8 mouse cellular contexts compared by ENCODE assay signal in genomic region chr7:38073782-38074181, GRCm38 (mm10). TPM values are rescaled to one million over a fixed set of nuclear protein-coding genes. Genes with fewer than 3 reads are reported as not detected.
A peak's percentile ranks its signal among the peaks of the same experiment; 100 is the strongest.
DNase-seq lines count a peak whose midpoint lies in the region; ATAC-seq lines count a peak whose summit lies in the region.

No protein-coding gene starts in this region.

- 0 out of 2 replicates have a peak, but pooled peaks cover 13% of the 10 kb centered on the region for H3K27me3 ChIP-seq in limb, embryonic 13.5 days
- H3K27me3 ChIP-seq in midbrain, embryonic 15.5 days (replicated peaks) = no peaks in the 10 kb centered on the region

- no peak overlapping the region for H3K4me3 ChIP-seq in limb, embryonic 13.5 days
- H3K4me3 ChIP-seq in midbrain, embryonic 15.5 days = no peak overlapping the region

- peak; percentile 88 for ATAC-seq in granulocyte monocyte progenitor cell, adult 5-6 weeks (replicated peaks; ENCODE audit: poor library complexity, severe bottlenecking)
- peak; percentile 45; the same call in 1 of the 2 replicates for ATAC-seq in limb, embryonic 13.5 days (ENCODE audit: low FRiP score, low read depth)
- ATAC-seq in midbrain, embryonic 15.5 days (replicated peaks) = peak; percentile 80

- H3K9ac ChIP-seq in limb, embryonic 13.5 days = no peak overlapping the region
- no peak overlapping the region for H3K9ac ChIP-seq in midbrain, embryonic 15.5 days

- 29% methylated on average over 3 of the region's 3 CpGs for WGBS in limb, embryonic 13.5 days
- WGBS in midbrain, embryonic 15.5 days = 20% methylated on average over 3 of the region's 3 CpGs

- peaks cover 11% of the 10 kb centered on the region for H3K4me1 ChIP-seq in limb, embryonic 13.5 days
- H3K4me1 ChIP-seq in midbrain, embryonic 15.5 days = peaks cover 13% of the 10 kb centered on the region

- no peaks in the 10 kb centered on the region for H3K9me3 ChIP-seq in limb, embryonic 13.5 days
- H3K9me3 ChIP-seq in midbrain, embryonic 15.5 days = no peaks in the 10 kb centered on the region

- peak; percentile 58 for DNase-seq in 416B (ENCODE audit: low read depth)
- peak; percentile 41 for DNase-seq in Muller cell, postnatal 12 days (ENCODE audit: inconsistent ontology term)
- DNase-seq in cerebellum, postnatal 14 days = peak; percentile 75 to 77
- peak; percentile 14 to 38 for DNase-seq in kidney, adult 8-10 months
- peak; percentile 25 to 58 for DNase-seq in thymus, postnatal 10 days (ENCODE audit: low spot score in 2 of 2)

- H3K36me3 ChIP-seq in limb, embryonic 13.5 days = no peaks in the 10 kb centered on the region
- no peaks in the 10 kb centered on the region for H3K36me3 ChIP-seq in midbrain, embryonic 15.5 days (replicated peaks)

- no peak overlapping the region for H3K4me2 ChIP-seq in limb, embryonic 13.5 days (replicated peaks)
- peak overlapping the region; percentile 54; the same call in 1 of the 2 replicates for H3K4me2 ChIP-seq in midbrain, embryonic 15.5 days

- no peak overlapping the region for H3K27ac ChIP-seq in limb, embryonic 13.5 days
- H3K27ac ChIP-seq in midbrain, embryonic 15.5 days = no peak overlapping the region

RNA-seq across cellular contexts. Expression of gene Ccne1, which starts 33.6 kb away (rescaled TPM):
- total RNA-seq in granulocyte monocyte progenitor cell, adult 5-6 weeks (2014; fragmentation: Nextera tagmentation) = 22.4 and 23.1 TPM in 2 replicates
- total RNA-seq in granulocyte monocyte progenitor cell, adult 5-6 weeks (2017) = 20.9 and 25.7 TPM in 2 replicates
- 76.3 and 77.5 TPM in 2 replicates for polyA plus RNA-seq in limb, embryonic 13.5 days (2015; fragmentation: Nextera tagmentation; extraction: Ambion mirVana)
- 11.6 and 13.2 TPM in 2 replicates for polyA plus RNA-seq in midbrain, embryonic 15.5 days (2015; fragmentation: Nextera tagmentation; extraction: Ambion mirVana)

RNA-seq across cellular contexts. Expression of gene Uri1, which starts 50.4 kb away (rescaled TPM):
- 53.2 and 70.9 TPM in 2 replicates for total RNA-seq in granulocyte monocyte progenitor cell, adult 5-6 weeks (2014; fragmentation: Nextera tagmentation)
- 61.3 and 64.5 TPM in 2 replicates for total RNA-seq in granulocyte monocyte progenitor cell, adult 5-6 weeks (2017)
- 42.3 and 42.6 TPM in 2 replicates for polyA plus RNA-seq in limb, embryonic 13.5 days (2015; fragmentation: Nextera tagmentation; extraction: Ambion mirVana)
- polyA plus RNA-seq in midbrain, embryonic 15.5 days (2015; fragmentation: Nextera tagmentation; extraction: Ambion mirVana) = 34.3 and 35.1 TPM in 2 replicates

Comparison
In these comparisons a context has a peak if more than half of its experiments do, and no peak if none do; other contexts are left out.
1. DNase-seq: peak in every context shown above with its lines; median percentile 76 in cerebellum, postnatal 14 days; 58 in 416B; 42 in thymus, postnatal 10 days; 41 in Muller cell, postnatal 12 days; 26 in kidney, adult 8-10 months.